Mouse (Mus musculus): ENCODE results near the gene Tcte1. TPM values are rescaled to one million over a fixed set of nuclear protein-coding genes. Genes with fewer than 3 reads are reported as not detected.
A peak's percentile ranks its signal among the peaks of the same experiment; 100 is the strongest.

The Tcte1 gene
- polyA plus RNA-seq, 1 experiment from 2014 or later = 0.61 TPM

DNA sequence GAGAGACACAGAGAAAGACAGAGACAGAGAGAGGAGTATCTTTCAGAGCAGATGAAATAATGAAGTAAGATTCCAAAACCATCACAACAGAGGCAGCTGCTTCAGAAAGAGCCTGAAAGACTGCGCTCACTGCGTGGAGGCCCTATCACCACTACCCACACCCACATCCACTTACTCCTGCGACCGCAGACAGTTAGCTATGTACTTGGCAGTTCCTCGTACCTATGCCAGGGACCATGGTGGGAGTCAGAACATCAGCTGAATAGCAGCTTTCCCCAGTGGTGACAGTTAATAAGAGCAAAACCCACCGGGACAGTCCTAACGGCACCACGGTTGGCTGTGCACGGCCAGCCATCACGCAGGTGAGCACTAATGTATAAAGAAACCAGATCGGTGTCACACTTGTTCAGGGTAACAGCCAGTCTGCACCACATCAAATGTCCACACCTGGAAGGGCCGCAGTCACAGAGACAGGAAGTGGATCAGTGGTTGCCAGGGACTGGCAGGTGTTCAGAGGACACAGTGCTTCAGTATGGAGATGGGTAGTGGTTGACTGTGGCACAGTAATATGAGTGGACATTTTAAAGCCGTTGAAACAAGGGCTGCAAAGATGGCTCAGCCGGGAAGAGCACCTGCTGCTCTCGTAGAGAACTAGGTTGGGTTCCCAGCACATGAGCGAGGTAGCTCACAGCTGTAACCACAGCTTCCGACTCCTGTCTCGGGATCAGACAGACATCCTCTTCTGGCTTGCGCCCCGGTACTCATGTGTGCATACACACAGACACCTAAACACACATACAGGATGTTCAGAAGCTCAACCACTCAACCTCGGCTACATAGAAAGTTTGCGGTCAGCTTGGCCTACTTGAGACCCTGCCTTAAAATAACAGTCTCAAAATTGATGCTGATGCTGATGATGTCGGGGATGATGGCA lies 34.6 kb upstream of the Tcte1 start:
- WGBS = 84% methylated on average over 23 of the region's 23 CpGs
- Histone ChIP-seq H3K4me3 (ENCODE audit: low read length) (no peak overlapping the region), H3K4me2 (replicated peaks; ENCODE audit: low read depth, low read length) (no peak overlapping the region), H3K9me3 (ENCODE audit: control insufficient read depth, low read length) (no peaks in the 10 kb centered on the region), H3K9ac (ENCODE audit: low read depth, low read length) (no peak overlapping the region), H3K4me1 (ENCODE audit: control insufficient read depth, insufficient read depth, low read length) (no peaks in the 10 kb centered on the region), H3K27ac (ENCODE audit: low read depth, low read length) (no peak overlapping the region), H3K36me3 (ENCODE audit: control insufficient read depth, insufficient read depth, low read length) (no peaks in the 10 kb centered on the region), H3K27me3 (ENCODE audit: control insufficient read depth, insufficient read depth, low read length) (no peaks in the 10 kb centered on the region)
- no peak for ATAC-seq (ENCODE audit: low FRiP score, low TSS enrichment)

GRCm38 (mm10) chr17:45489736-45490135 lies 33.5 kb upstream of the Tcte1 start:
- no peaks in the 10 kb centered on the region for H3K9me3 ChIP-seq (ENCODE audit: control insufficient read depth, low read length)
- H3K4me1 ChIP-seq (ENCODE audit: control insufficient read depth, insufficient read depth, low read length) = no peaks in the 10 kb centered on the region
- H3K27me3 ChIP-seq (ENCODE audit: control insufficient read depth, insufficient read depth, low read length) = no peaks in the 10 kb centered on the region
- no peak for ATAC-seq (ENCODE audit: low FRiP score, low TSS enrichment)
- H3K9ac ChIP-seq (ENCODE audit: low read depth, low read length) = no peak overlapping the region
- H3K27ac ChIP-seq (ENCODE audit: low read depth, low read length) = no peak overlapping the region
- no peak overlapping the region for H3K4me3 ChIP-seq (ENCODE audit: low read length)
- 81% methylated on average over 6 of the region's 6 CpGs for WGBS
- H3K36me3 ChIP-seq (ENCODE audit: control insufficient read depth, insufficient read depth, low read length) = no peaks in the 10 kb centered on the region
- no peak overlapping the region for H3K4me2 ChIP-seq (replicated peaks; ENCODE audit: low read depth, low read length)

DNA sequence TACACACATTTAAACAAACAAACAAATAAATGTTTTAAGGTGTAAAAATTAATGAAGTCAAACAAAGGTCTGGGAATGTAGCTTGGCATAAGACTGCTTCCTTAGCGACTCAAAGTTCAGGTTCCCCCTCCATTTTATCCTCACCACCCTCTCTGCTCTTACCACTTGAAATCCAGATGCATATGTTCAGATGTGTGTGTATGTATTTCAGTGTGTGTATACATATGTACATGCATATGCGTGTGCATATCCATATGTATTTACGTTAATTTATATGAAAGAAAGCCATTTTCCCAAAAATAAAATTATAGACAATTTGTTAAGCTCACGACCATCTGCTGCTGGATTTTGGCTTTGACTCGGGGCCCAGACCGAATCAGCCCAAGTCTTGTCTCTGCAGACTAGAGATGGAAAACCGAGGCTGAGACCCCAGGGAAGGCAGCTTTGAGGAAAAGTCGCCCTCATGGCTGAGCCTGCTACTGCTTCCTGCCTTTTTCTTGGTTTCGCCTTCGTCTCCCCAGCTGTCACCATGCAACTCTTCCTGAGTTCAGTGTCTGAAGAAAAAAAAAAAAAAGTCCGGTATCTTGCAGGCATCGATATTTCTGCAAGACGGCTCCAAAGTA lies 32.6 kb upstream of the Tcte1 start:
- H3K4me2 ChIP-seq (replicated peaks; ENCODE audit: low read depth, low read length) = no peak overlapping the region
- H3K27ac ChIP-seq (ENCODE audit: low read depth, low read length) = no peak overlapping the region
- no peaks in the 10 kb centered on the region for H3K4me1 ChIP-seq (ENCODE audit: control insufficient read depth, insufficient read depth, low read length)
- 70% methylated on average over 13 of the region's 13 CpGs for WGBS
- no peaks in the 10 kb centered on the region for H3K36me3 ChIP-seq (ENCODE audit: control insufficient read depth, insufficient read depth, low read length)
- no peak overlapping the region for H3K4me3 ChIP-seq (ENCODE audit: low read length)
- no peak overlapping the region for H3K9ac ChIP-seq (ENCODE audit: low read depth, low read length)
- no peaks in the 10 kb centered on the region for H3K27me3 ChIP-seq (ENCODE audit: control insufficient read depth, insufficient read depth, low read length)
- ATAC-seq (ENCODE audit: low FRiP score, low TSS enrichment) = no peak
- no peaks in the 10 kb centered on the region for H3K9me3 ChIP-seq (ENCODE audit: control insufficient read depth, low read length)

- H3K27me3 ChIP-seq (ENCODE audit: control insufficient read depth, insufficient read depth, low read length) = no peaks in the 10 kb centered on the region
- ATAC-seq (ENCODE audit: low FRiP score, low TSS enrichment) = no peak
- no peak overlapping the region for H3K9ac ChIP-seq (ENCODE audit: low read depth, low read length)
- no peaks in the 10 kb centered on the region for H3K4me1 ChIP-seq (ENCODE audit: control insufficient read depth, insufficient read depth, low read length)
- H3K9me3 ChIP-seq (ENCODE audit: control insufficient read depth, low read length) = no peaks in the 10 kb centered on the region
- H3K36me3 ChIP-seq (ENCODE audit: control insufficient read depth, insufficient read depth, low read length) = no peaks in the 10 kb centered on the region
- WGBS = 76% methylated on average over 11 of the region's 11 CpGs
- H3K27ac ChIP-seq (ENCODE audit: low read depth, low read length) = no peak overlapping the region
- no peak overlapping the region for H3K4me2 ChIP-seq (replicated peaks; ENCODE audit: low read depth, low read length)
- H3K4me3 ChIP-seq (ENCODE audit: low read length) = no peak overlapping the region
Measured at GRCm38 (mm10) chr17:45495398-45495797, 27.8 kb upstream of the Tcte1 start.

- no peaks in the 10 kb centered on the region for H3K4me1 ChIP-seq (ENCODE audit: control insufficient read depth, insufficient read depth, low read length)
- H3K4me2 ChIP-seq (replicated peaks; ENCODE audit: low read depth, low read length) = no peak overlapping the region
- 88% methylated on average over 13 of the region's 13 CpGs for WGBS
- no peak overlapping the region for H3K27ac ChIP-seq (ENCODE audit: low read depth, low read length)
- H3K9me3 ChIP-seq (ENCODE audit: control insufficient read depth, low read length) = no peaks in the 10 kb centered on the region
- H3K9ac ChIP-seq (ENCODE audit: low read depth, low read length) = 0 out of 2 replicates have a peak overlapping the region, but pooled peaks have one; percentile 23
- H3K36me3 ChIP-seq (ENCODE audit: control insufficient read depth, insufficient read depth, low read length) = no peaks in the 10 kb centered on the region
- H3K4me3 ChIP-seq (ENCODE audit: low read length) = no peak overlapping the region
- no peaks in the 10 kb centered on the region for H3K27me3 ChIP-seq (ENCODE audit: control insufficient read depth, insufficient read depth, low read length)
- ATAC-seq (ENCODE audit: low FRiP score, low TSS enrichment) = no peak
Measured at GRCm38 (mm10) chr17:45498397-45498796, 24.8 kb upstream of the Tcte1 start.

DNA sequence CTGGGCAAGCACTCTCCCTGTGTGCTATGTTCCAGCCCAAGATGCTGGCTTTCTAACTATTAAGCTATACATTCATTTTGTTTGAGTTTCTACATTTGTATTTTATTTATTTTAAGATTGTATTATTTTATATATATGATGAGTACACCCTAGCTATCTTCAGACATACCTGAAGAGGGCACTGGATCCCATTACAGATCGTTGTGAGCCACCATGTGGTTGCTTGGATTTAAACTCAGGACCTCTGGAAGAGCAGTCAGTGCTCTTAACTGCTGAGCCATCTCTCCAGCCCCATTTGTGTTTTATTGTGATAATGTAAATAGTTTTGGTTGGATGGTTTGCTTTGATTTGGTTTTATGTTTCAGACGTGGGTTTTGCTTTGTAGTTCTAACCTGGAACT lies 23.7 kb upstream of the Tcte1 start:
- Histone ChIP-seq H3K27ac (ENCODE audit: low read depth, low read length) (no peak overlapping the region), H3K4me2 (replicated peaks; ENCODE audit: low read depth, low read length) (no peak overlapping the region), H3K9ac (ENCODE audit: low read depth, low read length) (no peak overlapping the region), H3K27me3 (ENCODE audit: control insufficient read depth, insufficient read depth, low read length) (no peaks in the 10 kb centered on the region), H3K4me1 (ENCODE audit: control insufficient read depth, insufficient read depth, low read length) (no peaks in the 10 kb centered on the region), H3K4me3 (ENCODE audit: low read length) (no peak overlapping the region), H3K36me3 (ENCODE audit: control insufficient read depth, insufficient read depth, low read length) (no peaks in the 10 kb centered on the region), H3K9me3 (ENCODE audit: control insufficient read depth, low read length) (no peaks in the 10 kb centered on the region)
- ATAC-seq (ENCODE audit: low FRiP score, low TSS enrichment) = no peak
- WGBS = 41% methylated on average over 2 of the region's 2 CpGs

- Histone ChIP-seq H3K4me1 (ENCODE audit: control insufficient read depth, insufficient read depth, low read length) (no peaks in the 10 kb centered on the region), H3K4me3 (ENCODE audit: low read length) (no peak overlapping the region), H3K9me3 (ENCODE audit: control insufficient read depth, low read length) (no peaks in the 10 kb centered on the region), H3K27me3 (ENCODE audit: control insufficient read depth, insufficient read depth, low read length) (no peaks in the 10 kb centered on the region), H3K27ac (ENCODE audit: low read depth, low read length) (no peak overlapping the region), H3K4me2 (replicated peaks; ENCODE audit: low read depth, low read length) (no peak overlapping the region), H3K36me3 (ENCODE audit: control insufficient read depth, insufficient read depth, low read length) (no peaks in the 10 kb centered on the region), H3K9ac (ENCODE audit: low read depth, low read length) (no peak overlapping the region)
- no peak for ATAC-seq (ENCODE audit: low FRiP score, low TSS enrichment)
- WGBS = 34% methylated on average over 4 of the region's 4 CpGs
Measured at GRCm38 (mm10) chr17:45500981-45501380, 22.3 kb upstream of the Tcte1 start.

- no peak overlapping the region for H3K4me2 ChIP-seq (replicated peaks; ENCODE audit: low read depth, low read length)
- ATAC-seq (ENCODE audit: low FRiP score, low TSS enrichment) = no peak
- no peaks in the 10 kb centered on the region for H3K27me3 ChIP-seq (ENCODE audit: control insufficient read depth, insufficient read depth, low read length)
- H3K4me3 ChIP-seq (ENCODE audit: low read length) = no peak overlapping the region
- 66% methylated on average over 4 of the region's 4 CpGs for WGBS
- H3K9me3 ChIP-seq (ENCODE audit: control insufficient read depth, low read length) = no peaks in the 10 kb centered on the region
- no peak overlapping the region for H3K9ac ChIP-seq (ENCODE audit: low read depth, low read length)
- no peaks in the 10 kb centered on the region for H3K4me1 ChIP-seq (ENCODE audit: control insufficient read depth, insufficient read depth, low read length)
- H3K36me3 ChIP-seq (ENCODE audit: control insufficient read depth, insufficient read depth, low read length) = no peaks in the 10 kb centered on the region
- no peak overlapping the region for H3K27ac ChIP-seq (ENCODE audit: low read depth, low read length)
Measured at GRCm38 (mm10) chr17:45502324-45502723, 20.9 kb upstream of the Tcte1 start.

- no peak overlapping the region for H3K9ac ChIP-seq (ENCODE audit: low read depth, low read length)
- no peaks in the 10 kb centered on the region for H3K4me1 ChIP-seq (ENCODE audit: control insufficient read depth, insufficient read depth, low read length)
- H3K4me3 ChIP-seq (ENCODE audit: low read length) = no peak overlapping the region
- no peak overlapping the region for H3K4me2 ChIP-seq (replicated peaks; ENCODE audit: low read depth, low read length)
- H3K9me3 ChIP-seq (ENCODE audit: control insufficient read depth, low read length) = no peaks in the 10 kb centered on the region
- 66% methylated on average over 5 of the region's 5 CpGs for WGBS
- no peak for ATAC-seq (ENCODE audit: low FRiP score, low TSS enrichment)
- peaks cover 1% of the 10 kb centered on the region; the same call in 1 of the 2 replicates for H3K36me3 ChIP-seq (ENCODE audit: control insufficient read depth, insufficient read depth, low read length)
- H3K27me3 ChIP-seq (ENCODE audit: control insufficient read depth, insufficient read depth, low read length) = no peaks in the 10 kb centered on the region
- H3K27ac ChIP-seq (ENCODE audit: low read depth, low read length) = no peak overlapping the region
Measured at GRCm38 (mm10) chr17:45503301-45503973, 19.8 kb upstream of the Tcte1 start.

All from kidney, embryonic 14.5 days (tissue).